Mouse (Mus musculus): ENCODE measurements around the gene Pnpla2. TPM values are rescaled to one million over a fixed set of nuclear protein-coding genes. Genes with fewer than 3 reads are reported as not detected.

The Pnpla2 gene
- total RNA-seq, 4 experiments from 2014 or later: 419 to 549 (median 431) TPM

- DNase-seq (ENCODE audit: low spot score): peak; percentile 95
Observed at GRCm38 (mm10) chr7:141447110-141447991, 7.6 kb upstream of the Pnpla2 start, which contains the start of gene Rplp2. Gene Rplp2, plus strand, starts transcription at chr7:141447370.

GRCm38 (mm10) chr7:141451928-141452327 lies 3.1 kb upstream of the Pnpla2 start:
- DNase-seq (ENCODE audit: low spot score): no peak

GRCm38 (mm10) chr7:141453636-141454035 lies 1.4 kb upstream of the Pnpla2 start:
- DNase-seq (ENCODE audit: low spot score): no peak

- DNase-seq (ENCODE audit: low spot score): peak; percentile 88
Observed at GRCm38 (mm10) chr7:141455610-141456314, 764 bp downstream of the Pnpla2 start.

GRCm38 (mm10) chr7:141456739-141457138 lies 1.7 kb downstream of the Pnpla2 start:
- DNase-seq (ENCODE audit: low spot score): no peak

GRCm38 (mm10) chr7:141457236-141457635 lies 2.2 kb downstream of the Pnpla2 start:
- no peak for DNase-seq (ENCODE audit: low spot score)

GRCm38 (mm10) chr7:141457986-141458660 lies 3.1 kb downstream of the Pnpla2 start:
- DNase-seq (ENCODE audit: low spot score): peak; percentile 44

- DNase-seq (ENCODE audit: low spot score): no peak
Observed at GRCm38 (mm10) chr7:141458661-141459060, 3.7 kb downstream of the Pnpla2 start.

GRCm38 (mm10) chr7:141459301-141459711 lies 4.3 kb downstream of the Pnpla2 start:
- DNase-seq (ENCODE audit: low spot score): no peak

GRCm38 (mm10) chr7:141460001-141460390 lies 5.0 kb downstream of the Pnpla2 start:
- DNase-seq (ENCODE audit: low spot score): no peak

- no peak for DNase-seq (ENCODE audit: low spot score)
Observed at GRCm38 (mm10) chr7:141460391-141461113, 5.6 kb downstream of the Pnpla2 start, which contains the start of gene Cracr2b. Gene Cracr2b, plus strand, starts transcription at chr7:141461094.

- DNase-seq (ENCODE audit: low spot score): no peak
Observed at GRCm38 (mm10) chr7:141461521-141462332, 6.7 kb downstream of the Pnpla2 start.

- no peak for DNase-seq (ENCODE audit: low spot score)
Observed at GRCm38 (mm10) chr7:141462333-141462821, 7.4 kb downstream of the Pnpla2 start.

GRCm38 (mm10) chr7:141463824-141464602 lies 9.0 kb downstream of the Pnpla2 start:
- peak; percentile 88 for DNase-seq (ENCODE audit: low spot score)

GRCm38 (mm10) chr7:141464603-141465201 lies 9.7 kb downstream of the Pnpla2 start:
- DNase-seq (ENCODE audit: low spot score): no peak

- no peak for DNase-seq (ENCODE audit: low spot score)
Observed at GRCm38 (mm10) chr7:141465388-141466044, 10.5 kb downstream of the Pnpla2 start.

- DNase-seq (ENCODE audit: low spot score): no peak
Observed at GRCm38 (mm10) chr7:141466045-141466394, 11.0 kb downstream of the Pnpla2 start.

GRCm38 (mm10) chr7:141466607-141467148 lies 11.7 kb downstream of the Pnpla2 start:
- no peak for DNase-seq (ENCODE audit: low spot score)

Data from heart, adult 8-10 months (tissue).